Mouse (Mus musculus): ENCODE data around the gene Pdcd10. TPM values are rescaled to one million over a fixed set of nuclear protein-coding genes. Genes with fewer than 3 reads are reported as not detected.
A peak's percentile ranks its signal among the peaks of the same experiment; 100 is the strongest.

The Pdcd10 gene
- polyA plus RNA-seq, 1 experiment = 19.1 TPM

DNA sequence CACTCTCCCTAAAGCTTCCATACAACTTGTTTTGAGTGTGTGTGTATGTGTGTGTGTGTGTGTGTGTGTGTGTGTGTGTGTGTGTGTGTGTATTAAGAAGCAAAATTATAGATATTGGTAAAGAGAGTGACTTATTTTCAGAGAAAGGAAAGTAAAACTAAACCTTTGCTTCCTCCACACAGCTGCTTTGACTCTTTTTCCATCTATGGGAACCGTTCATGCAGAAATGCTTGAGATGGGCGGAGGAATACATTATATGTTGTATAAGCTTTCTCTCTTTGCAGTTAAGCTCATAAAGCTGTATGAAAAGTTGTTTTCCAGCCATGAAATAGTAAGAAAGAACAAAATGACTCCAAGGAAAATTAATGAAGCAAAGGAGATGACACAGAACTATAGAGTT, 17.4 kb upstream of the Pdcd10 start:
- no peak overlapping the region for H3K4me2 ChIP-seq (ENCODE audit: low read depth)
- H3K27me3 ChIP-seq (ENCODE audit: control insufficient read depth, insufficient read depth, insufficient read length) = no peaks in the 10 kb centered on the region
- no peak overlapping the region for H3ac ChIP-seq (ENCODE audit: control insufficient read depth, insufficient read length)
- no peak for TF ChIP-seq POLR2AphosphoS2 (IDR thresholded peaks at IDR 0.05; ENCODE audit: insufficient read length, low read depth)
- no peak for TF ChIP-seq MAX (IDR thresholded peaks at IDR 0.05; ENCODE audit: low read depth)
- no peak for TF ChIP-seq USF1 (IDR thresholded peaks at IDR 0.05; ENCODE audit: low read depth)
- no peak for TF ChIP-seq POLR2A (IDR thresholded peaks at IDR 0.05; ENCODE audit: insufficient read length, low read depth)
- no peak for TF ChIP-seq E2F4 (IDR thresholded peaks at IDR 0.05; ENCODE audit: insufficient read depth)
- TF ChIP-seq SRF (IDR thresholded peaks at IDR 0.05; ENCODE audit: control insufficient read depth, insufficient read length, low read depth) = no peak
- no peak for TF ChIP-seq REST (IDR thresholded peaks at IDR 0.05; ENCODE audit: insufficient read depth, insufficient read length)
- TF ChIP-seq TCF12 (IDR thresholded peaks at IDR 0.05; ENCODE audit: insufficient read depth, poor library complexity, severe bottlenecking) = no peak
- TF ChIP-seq MYOG (IDR thresholded peaks at IDR 0.05; ENCODE audit: control insufficient read depth in 1 of 3, insufficient read depth in 1 of 3, insufficient read length in 2 of 3, low read depth in 2 of 3) = no peak
- TF ChIP-seq TCF3 (IDR thresholded peaks at IDR 0.05; ENCODE audit: insufficient read length, low read depth) = no peak
- no peak for TF ChIP-seq MYOD1 (IDR thresholded peaks at IDR 0.05; ENCODE audit: control insufficient read depth in 1 of 3, insufficient read length in 2 of 3, low read depth in 2 of 3)
- no peak for TF ChIP-seq CEBPB (IDR thresholded peaks at IDR 0.05; ENCODE audit: insufficient read depth, poor library complexity, severe bottlenecking)
- no peaks in the 10 kb centered on the region for H3K79me2 ChIP-seq (ENCODE audit: control insufficient read depth, insufficient read depth)
- H3K36me3 ChIP-seq (ENCODE audit: control insufficient read depth, insufficient read depth) = no peaks in the 10 kb centered on the region
- H3K4me3 ChIP-seq = no peak overlapping the region

DNA sequence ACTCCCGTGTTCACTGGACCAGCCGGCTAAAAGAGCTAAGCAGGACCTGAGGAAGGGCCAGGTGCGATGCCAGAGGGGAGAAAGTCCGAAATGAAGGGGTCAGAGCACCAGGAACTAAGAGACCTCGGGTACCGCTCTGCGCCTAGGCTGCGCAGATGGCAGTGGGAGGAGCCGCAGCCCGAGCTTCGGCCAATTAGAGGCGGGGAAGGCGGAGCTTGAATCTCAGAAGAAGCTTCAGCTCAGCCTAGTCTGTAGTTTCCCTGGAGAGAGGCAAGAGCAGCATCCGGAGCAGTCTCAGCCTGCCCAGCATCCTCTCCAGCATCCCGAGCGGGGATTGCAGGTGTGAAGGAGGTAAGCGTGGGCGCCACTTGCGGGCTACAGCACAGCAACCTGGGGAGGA, 636 bp upstream of the Pdcd10 start, which contains the start of gene Serpini1:
TSS of gene Serpini1 (plus strand) at position 256 of the 400 bp plus-strand sequence.
- Histone ChIP-seq H3K4me2 (ENCODE audit: low read depth) (peak within 1 kb of the TSS; percentile 76), H3K79me2 (ENCODE audit: control insufficient read depth, insufficient read depth) (peaks cover 40% of the 10 kb centered on the region), H3K27me3 (ENCODE audit: control insufficient read depth, insufficient read depth, insufficient read length) (no peaks in the 10 kb centered on the region), H3K4me3 (peak within 1 kb of the TSS; percentile 69), H3ac (ENCODE audit: control insufficient read depth, insufficient read length) (peak within 1 kb of the TSS; percentile 68), H3K36me3 (ENCODE audit: control insufficient read depth, insufficient read depth) (no peaks in the 10 kb centered on the region)
- peak in 1 of 3 experiments; percentile 2 for TF ChIP-seq MYOG (IDR thresholded peaks at IDR 0.05; ENCODE audit: control insufficient read depth in 1 of 3, insufficient read depth in 1 of 3, insufficient read length in 2 of 3, low read depth in 2 of 3)
- no peak for TF ChIP-seq POLR2AphosphoS2 (IDR thresholded peaks at IDR 0.05; ENCODE audit: insufficient read length, low read depth)
- no peak for TF ChIP-seq REST (IDR thresholded peaks at IDR 0.05; ENCODE audit: insufficient read depth, insufficient read length)
- TF ChIP-seq E2F4 (IDR thresholded peaks at IDR 0.05; ENCODE audit: insufficient read depth) = no peak
- peak; percentile 32 for TF ChIP-seq POLR2A (IDR thresholded peaks at IDR 0.05; ENCODE audit: insufficient read length, low read depth)
- no peak for TF ChIP-seq TCF3 (IDR thresholded peaks at IDR 0.05; ENCODE audit: insufficient read length, low read depth)
- TF ChIP-seq SRF (IDR thresholded peaks at IDR 0.05; ENCODE audit: control insufficient read depth, insufficient read length, low read depth) = no peak
- no peak for TF ChIP-seq MYOD1 (IDR thresholded peaks at IDR 0.05; ENCODE audit: control insufficient read depth in 1 of 3, insufficient read length in 2 of 3, low read depth in 2 of 3)
- TF ChIP-seq TCF12 (IDR thresholded peaks at IDR 0.05; ENCODE audit: insufficient read depth, poor library complexity, severe bottlenecking) = no peak
- TF ChIP-seq USF1 (IDR thresholded peaks at IDR 0.05; ENCODE audit: low read depth) = no peak
- no peak for TF ChIP-seq MAX (IDR thresholded peaks at IDR 0.05; ENCODE audit: low read depth)
- TF ChIP-seq CEBPB (IDR thresholded peaks at IDR 0.05; ENCODE audit: insufficient read depth, poor library complexity, severe bottlenecking) = no peak

- Histone ChIP-seq H3K27me3 (ENCODE audit: control insufficient read depth, insufficient read depth, insufficient read length) (no peaks in the 10 kb centered on the region), H3K36me3 (ENCODE audit: control insufficient read depth, insufficient read depth) (no peaks in the 10 kb centered on the region), H3K4me3 (peak overlapping the region; percentile 69), H3K4me2 (ENCODE audit: low read depth) (peak overlapping the region; percentile 87), H3K79me2 (ENCODE audit: control insufficient read depth, insufficient read depth) (peaks cover 51% of the 10 kb centered on the region), H3ac (ENCODE audit: control insufficient read depth, insufficient read length) (peak overlapping the region; percentile 68)
- no peak for TF ChIP-seq POLR2A (IDR thresholded peaks at IDR 0.05; ENCODE audit: insufficient read length, low read depth)
- no peak for TF ChIP-seq E2F4 (IDR thresholded peaks at IDR 0.05; ENCODE audit: insufficient read depth)
- no peak for TF ChIP-seq REST (IDR thresholded peaks at IDR 0.05; ENCODE audit: insufficient read depth, insufficient read length)
- no peak for TF ChIP-seq TCF12 (IDR thresholded peaks at IDR 0.05; ENCODE audit: insufficient read depth, poor library complexity, severe bottlenecking)
- TF ChIP-seq CEBPB (IDR thresholded peaks at IDR 0.05; ENCODE audit: insufficient read depth, poor library complexity, severe bottlenecking) = no peak
- TF ChIP-seq SRF (IDR thresholded peaks at IDR 0.05; ENCODE audit: control insufficient read depth, insufficient read length, low read depth) = no peak
- TF ChIP-seq USF1 (IDR thresholded peaks at IDR 0.05; ENCODE audit: low read depth) = no peak
- no peak for TF ChIP-seq MYOD1 (IDR thresholded peaks at IDR 0.05; ENCODE audit: control insufficient read depth in 1 of 3, insufficient read length in 2 of 3, low read depth in 2 of 3)
- TF ChIP-seq MYOG (IDR thresholded peaks at IDR 0.05; ENCODE audit: control insufficient read depth in 1 of 3, insufficient read depth in 1 of 3, insufficient read length in 2 of 3, low read depth in 2 of 3) = no peak
- no peak for TF ChIP-seq POLR2AphosphoS2 (IDR thresholded peaks at IDR 0.05; ENCODE audit: insufficient read length, low read depth)
- TF ChIP-seq TCF3 (IDR thresholded peaks at IDR 0.05; ENCODE audit: insufficient read length, low read depth) = no peak
- TF ChIP-seq MAX (IDR thresholded peaks at IDR 0.05; ENCODE audit: low read depth) = no peak
These were observed 448 bp downstream of the Pdcd10 start for GRCm38 (mm10) chr3:75556121-75556694.

DNA sequence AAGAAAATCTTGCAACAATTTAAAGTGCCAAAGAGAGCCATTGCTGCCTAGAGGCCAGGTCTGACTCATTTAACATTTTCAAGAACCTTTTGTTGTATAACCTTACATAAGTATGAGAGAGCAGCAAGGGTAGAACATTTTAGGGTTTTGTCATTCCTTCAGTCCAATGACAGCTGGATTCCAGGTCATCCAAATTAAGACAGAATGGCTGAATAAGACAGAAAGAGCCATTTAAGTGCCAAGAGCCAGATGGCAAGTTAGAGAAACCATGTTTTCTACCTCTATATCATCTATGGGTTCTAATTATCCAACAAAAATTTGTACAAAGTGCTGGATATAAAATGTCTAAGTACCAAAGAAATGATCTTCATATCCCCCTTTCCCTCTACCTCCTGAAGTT, 5.4 kb downstream of the Pdcd10 start:
- H3K36me3 ChIP-seq (ENCODE audit: control insufficient read depth, insufficient read depth) = no peaks in the 10 kb centered on the region
- H3K79me2 ChIP-seq (ENCODE audit: control insufficient read depth, insufficient read depth) = peaks cover 94% of the 10 kb centered on the region
- H3K4me2 ChIP-seq (ENCODE audit: low read depth) = no peak overlapping the region
- no peak overlapping the region for H3K4me3 ChIP-seq
- TF ChIP-seq USF1 (IDR thresholded peaks at IDR 0.05; ENCODE audit: low read depth) = no peak
- no peak for TF ChIP-seq REST (IDR thresholded peaks at IDR 0.05; ENCODE audit: insufficient read depth, insufficient read length)
- TF ChIP-seq CEBPB (IDR thresholded peaks at IDR 0.05; ENCODE audit: insufficient read depth, poor library complexity, severe bottlenecking) = no peak
- TF ChIP-seq TCF3 (IDR thresholded peaks at IDR 0.05; ENCODE audit: insufficient read length, low read depth) = no peak
- TF ChIP-seq TCF12 (IDR thresholded peaks at IDR 0.05; ENCODE audit: insufficient read depth, poor library complexity, severe bottlenecking) = no peak
- TF ChIP-seq MYOG (IDR thresholded peaks at IDR 0.05; ENCODE audit: control insufficient read depth in 1 of 3, insufficient read depth in 1 of 3, insufficient read length in 2 of 3, low read depth in 2 of 3) = no peak
- TF ChIP-seq SRF (IDR thresholded peaks at IDR 0.05; ENCODE audit: control insufficient read depth, insufficient read length, low read depth) = no peak
- TF ChIP-seq POLR2AphosphoS2 (IDR thresholded peaks at IDR 0.05; ENCODE audit: insufficient read length, low read depth) = no peak
- TF ChIP-seq MAX (IDR thresholded peaks at IDR 0.05; ENCODE audit: low read depth) = no peak
- TF ChIP-seq E2F4 (IDR thresholded peaks at IDR 0.05; ENCODE audit: insufficient read depth) = no peak
- no peak for TF ChIP-seq MYOD1 (IDR thresholded peaks at IDR 0.05; ENCODE audit: control insufficient read depth in 1 of 3, insufficient read length in 2 of 3, low read depth in 2 of 3)
- TF ChIP-seq POLR2A (IDR thresholded peaks at IDR 0.05; ENCODE audit: insufficient read length, low read depth) = no peak
- H3ac ChIP-seq (ENCODE audit: control insufficient read depth, insufficient read length) = no peak overlapping the region
- H3K27me3 ChIP-seq (ENCODE audit: control insufficient read depth, insufficient read depth, insufficient read length) = no peaks in the 10 kb centered on the region

All from myocyte (in vitro differentiated cells).